Mouse (Mus musculus) ES-Bruce4 (cell line): ENCODE measurements around the gene Rbm14.

Source experiments
- CTCF ChIP-seq: IDR thresholded peaks from one replicate; pipeline ENCODE4 v1.8.1; 2011; ENCODE audit warnings: low read depth, low read length
- EP300 ChIP-seq: IDR thresholded peaks from 2 replicates; pipeline ENCODE4 v1.6.1; 2011; ENCODE audit warnings: low read depth, low read length; ENCODE audit not compliant: insufficient read depth
- POLR2A ChIP-seq: IDR thresholded peaks from one replicate; pipeline ENCODE4 v1.8.1; 2011; ENCODE audit warnings: low read length; ENCODE audit not compliant: insufficient read depth

GRCm38 (mm10) chr19:4859081-4859480, 47.6 kb upstream of the Rbm14 start:
- TF ChIP-seq CTCF (no peak), EP300 (no peak), POLR2A (no peak)
